Mouse (Mus musculus) hindbrain, embryonic 12.5 days (tissue): ENCODE measurements around the gene Fars2. TPM values are rescaled to one million over a fixed set of nuclear protein-coding genes. Genes with fewer than 3 reads are reported as not detected.

Experiments
- ATAC-seq: fragments of 200-750 bp; cut with Nextera tagmentation; 2 replicates; pipeline ENCODE4 v1.8.0; 2017; ENCODE audit warnings: moderate TSS enrichment; ENCODE audit not compliant: low FRiP score
- H3K27ac ChIP-seq: fragments of 300-500 bp; sonication (generic); 2 replicates; pipeline ENCODE4 v1.5.1; 2016; ENCODE audit warnings: mild to moderate bottlenecking
- H3K27me3 ChIP-seq: fragments of 300-500 bp; sonication (generic); 2 replicates; pipeline ENCODE4 v1.6.1; 2016; ENCODE audit warnings: mild to moderate bottlenecking
- H3K36me3 ChIP-seq: fragments of 300-500 bp; sonication (generic); 2 replicates; pipeline ENCODE4 v1.6.1; 2016; ENCODE audit warnings: mild to moderate bottlenecking
- H3K4me1 ChIP-seq: fragments of 300-500 bp; sonication (generic); 2 replicates; pipeline ENCODE4 v1.6.1; 2016
- H3K4me2 ChIP-seq: fragments of 300-500 bp; sonication (generic); replicated peaks from 2 replicates; pipeline ENCODE4 v1.6.1; 2016; ENCODE audit warnings: mild to moderate bottlenecking
- H3K4me3 ChIP-seq: fragments of 300-500 bp; sonication (generic); 2 replicates; pipeline ENCODE4 v1.5.1; 2016; ENCODE audit warnings: mild to moderate bottlenecking
- H3K9ac ChIP-seq: fragments of 300-500 bp; sonication (generic); 2 replicates; pipeline ENCODE4 v1.6.1; 2016; ENCODE audit warnings: mild to moderate bottlenecking, moderate library complexity
- H3K9me3 ChIP-seq: fragments of 300-500 bp; sonication (generic); replicated peaks from 2 replicates; pipeline ENCODE4 v1.6.1; 2016; ENCODE audit warnings: mild to moderate bottlenecking
- WGBS: fragments of 180-500 bp; shearing (Covaris S2); methylation state at CpG from one replicate; pipeline ENCODE4 v1.1.7; 2016; 5-methylcytosine and 5-hydroxymethylcytosine counted together
- polyA plus RNA-seq: library from polyadenylated mRNA; unstranded; fragments of >200 nt; fragmentation: Nextera tagmentation; extraction: Ambion mirVana; gene quantifications from 2 replicates; pipeline ENCODE4 v1.2.1, GENCODE M21; 2016

Fars2 gene
- polyA plus RNA-seq: 27.8 and 28.9 TPM in 2 replicates

DNA sequence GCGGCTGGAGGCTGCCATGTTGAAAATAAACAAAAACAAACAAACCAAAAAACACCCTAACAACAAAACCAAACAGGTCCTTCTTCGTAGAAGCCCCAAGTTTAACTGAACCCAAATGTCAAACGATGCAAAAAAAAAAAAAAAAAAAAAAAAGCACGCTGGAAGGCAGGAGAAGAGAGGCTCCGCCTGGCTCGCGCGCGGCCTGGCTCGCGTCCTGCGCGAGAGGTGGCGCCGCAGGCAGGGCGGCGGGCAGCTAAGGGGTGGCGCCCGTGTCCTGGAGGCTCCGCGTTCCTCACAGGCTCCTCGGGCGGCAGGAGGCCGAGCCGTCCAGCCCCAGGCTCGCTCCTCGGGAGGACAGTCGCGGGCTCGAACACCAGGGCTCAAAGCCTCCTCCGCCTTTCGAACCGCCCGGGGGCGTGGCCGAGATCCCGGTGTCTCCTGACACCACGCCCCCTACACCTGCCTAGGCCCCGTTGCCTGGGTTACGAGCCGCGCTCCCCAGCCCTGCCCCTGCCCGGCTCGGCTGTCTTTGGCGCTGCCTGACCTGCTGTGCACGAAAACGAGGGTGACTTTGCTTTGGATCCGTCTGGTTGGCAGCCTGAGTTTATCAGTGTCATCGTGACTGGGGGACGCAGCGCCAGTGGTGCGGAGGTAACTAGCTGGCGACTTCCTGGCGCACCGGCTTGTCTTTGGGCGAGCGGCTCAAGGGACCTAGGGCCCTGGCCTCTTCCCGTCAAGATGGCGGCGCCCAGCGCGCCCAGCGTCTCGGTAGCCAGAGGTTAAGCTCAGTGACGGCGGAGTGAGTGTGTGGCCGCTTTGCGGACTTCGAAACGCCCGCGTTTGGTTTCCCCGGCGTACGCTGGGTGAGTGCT, at the start of gene Fars2, which contains the start of gene Lyrm4:
Gene Fars2, plus strand, starts transcription at position 270 of the 872 bp plus-strand sequence.
Gene Lyrm4, minus strand, starts transcription at position 384 of the 872 bp plus-strand sequence.
- peaks cover 12% of the 10 kb centered on the region for H3K4me1 ChIP-seq
- peak within 1 kb of the TSS; percentile 76 for H3K4me3 ChIP-seq
- H3K4me2 ChIP-seq: peak within 1 kb of the TSS; percentile 86
- no peaks in the 10 kb centered on the region for H3K27me3 ChIP-seq
- peak within 1 kb of the TSS; percentile 78 for H3K9ac ChIP-seq
- no peaks in the 10 kb centered on the region for H3K9me3 ChIP-seq
- WGBS: 0% methylated on average over 72 of the region's 75 CpGs
- peak within 1 kb of the TSS; percentile 98 for H3K27ac ChIP-seq
- ATAC-seq: peak; percentile 99
- H3K36me3 ChIP-seq: no peaks in the 10 kb centered on the region

DNA sequence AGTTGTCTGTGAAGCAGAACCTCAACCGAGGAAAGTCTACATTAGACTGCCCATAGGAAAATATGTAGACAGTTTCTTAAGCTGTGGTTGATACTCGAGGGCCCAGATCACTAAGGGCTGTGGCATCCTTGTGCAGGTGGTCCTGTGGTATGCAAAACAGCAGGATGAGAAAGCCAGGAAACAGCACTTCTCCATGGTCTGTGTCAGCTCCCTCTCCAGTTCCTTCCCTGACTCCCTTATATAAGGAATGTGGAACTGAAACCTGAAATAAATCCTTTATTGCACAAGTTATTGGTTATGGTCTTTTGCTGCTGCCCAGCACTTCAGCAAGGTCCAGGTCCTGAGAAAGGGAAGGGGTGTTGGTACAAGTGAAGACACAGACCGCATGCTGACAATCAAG, 42.7 kb upstream of the Fars2 start:
- no peak overlapping the region for H3K4me3 ChIP-seq
- H3K4me1 ChIP-seq: no peaks in the 10 kb centered on the region
- 84% methylated on average over 3 of the region's 3 CpGs for WGBS
- H3K9ac ChIP-seq: no peak overlapping the region
- H3K27me3 ChIP-seq: no peaks in the 10 kb centered on the region
- no peak overlapping the region for H3K27ac ChIP-seq
- no peak overlapping the region for H3K4me2 ChIP-seq
- no peaks in the 10 kb centered on the region for H3K36me3 ChIP-seq
- H3K9me3 ChIP-seq: no peaks in the 10 kb centered on the region
- ATAC-seq: no peak

DNA sequence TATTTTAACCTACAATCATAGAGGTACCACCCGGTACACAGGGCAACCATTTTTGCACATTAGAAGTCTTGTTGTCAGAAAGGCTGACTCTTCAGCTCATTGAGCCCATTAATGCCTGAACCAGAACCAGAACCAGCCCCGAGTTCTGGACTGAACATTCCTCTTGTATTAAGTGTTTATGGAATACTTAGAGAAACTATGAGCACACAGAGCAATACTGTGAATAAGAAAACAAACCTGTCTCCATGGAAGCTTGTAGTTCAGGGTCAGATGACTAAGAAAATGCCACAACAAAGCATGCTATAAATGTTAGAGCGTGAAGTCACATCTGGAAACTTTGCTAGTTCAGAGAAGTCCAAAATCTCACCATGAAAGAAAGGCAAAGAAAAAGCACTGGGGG, 35.6 kb upstream of the Fars2 start:
- no peak overlapping the region for H3K4me3 ChIP-seq
- no peaks in the 10 kb centered on the region for H3K36me3 ChIP-seq
- 98% methylated on average over 3 of the region's 3 CpGs for WGBS
- H3K9ac ChIP-seq: no peak overlapping the region
- H3K4me2 ChIP-seq: no peak overlapping the region
- H3K27me3 ChIP-seq: no peaks in the 10 kb centered on the region
- H3K9me3 ChIP-seq: no peaks in the 10 kb centered on the region
- H3K4me1 ChIP-seq: no peaks in the 10 kb centered on the region
- ATAC-seq: no peak
- no peak overlapping the region for H3K27ac ChIP-seq

DNA sequence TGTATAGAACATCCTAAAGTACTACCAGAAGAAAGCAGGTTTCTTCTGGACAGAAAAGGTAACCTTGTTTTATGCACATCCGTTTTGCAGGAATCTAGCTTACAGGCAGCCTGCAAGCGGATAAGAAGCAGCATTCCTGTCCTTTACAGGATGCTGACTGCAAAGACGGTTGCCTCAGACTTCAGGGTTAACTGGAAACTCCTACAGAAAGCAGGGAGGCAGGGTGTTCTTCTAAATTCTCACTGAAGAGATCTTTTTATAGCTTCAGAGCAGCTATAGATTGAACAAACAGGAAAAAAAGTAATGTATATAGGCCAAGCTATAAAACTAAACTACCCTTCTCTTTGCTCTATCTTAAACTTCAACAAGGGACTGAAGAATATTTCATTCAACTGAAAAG, 32.5 kb upstream of the Fars2 start:
- no peak overlapping the region for H3K4me3 ChIP-seq
- 89% methylated on average over 3 of the region's 3 CpGs for WGBS
- H3K27me3 ChIP-seq: no peaks in the 10 kb centered on the region
- no peaks in the 10 kb centered on the region for H3K36me3 ChIP-seq
- H3K4me1 ChIP-seq: no peaks in the 10 kb centered on the region
- H3K9me3 ChIP-seq: no peaks in the 10 kb centered on the region
- ATAC-seq: no peak
- H3K9ac ChIP-seq: no peak overlapping the region
- H3K4me2 ChIP-seq: no peak overlapping the region
- no peak overlapping the region for H3K27ac ChIP-seq

DNA sequence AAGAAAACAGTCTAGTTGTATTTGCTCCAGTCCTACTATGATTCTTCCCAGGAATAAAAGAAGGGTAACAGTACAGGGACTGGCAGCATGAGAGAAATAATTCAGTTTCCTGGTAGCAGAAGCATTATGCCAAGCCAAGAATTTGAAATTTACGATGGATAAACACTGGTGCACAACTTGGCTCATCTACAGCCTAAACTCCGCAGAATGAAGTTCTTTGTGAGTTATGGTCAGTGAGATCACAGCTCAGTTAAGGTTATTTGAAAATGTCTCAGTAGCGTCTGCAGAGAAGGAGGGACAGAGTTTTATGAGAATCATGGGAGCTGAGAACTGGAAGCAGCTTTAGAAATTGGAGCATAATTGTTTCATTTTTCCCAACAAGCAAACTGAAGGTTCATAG, 31.2 kb upstream of the Fars2 start:
- Histone ChIP-seq H3K27ac (no peak overlapping the region), H3K4me1 (no peaks in the 10 kb centered on the region), H3K27me3 (no peaks in the 10 kb centered on the region), H3K4me3 (no peak overlapping the region), H3K9me3 (no peaks in the 10 kb centered on the region), H3K9ac (no peak overlapping the region), H3K4me2 (no peak overlapping the region), H3K36me3 (0 out of 2 replicates have a peak, but pooled peaks cover 3% of the 10 kb centered on the region)
- 90% methylated on average over 3 of the region's 3 CpGs for WGBS
- ATAC-seq: no peak

DNA sequence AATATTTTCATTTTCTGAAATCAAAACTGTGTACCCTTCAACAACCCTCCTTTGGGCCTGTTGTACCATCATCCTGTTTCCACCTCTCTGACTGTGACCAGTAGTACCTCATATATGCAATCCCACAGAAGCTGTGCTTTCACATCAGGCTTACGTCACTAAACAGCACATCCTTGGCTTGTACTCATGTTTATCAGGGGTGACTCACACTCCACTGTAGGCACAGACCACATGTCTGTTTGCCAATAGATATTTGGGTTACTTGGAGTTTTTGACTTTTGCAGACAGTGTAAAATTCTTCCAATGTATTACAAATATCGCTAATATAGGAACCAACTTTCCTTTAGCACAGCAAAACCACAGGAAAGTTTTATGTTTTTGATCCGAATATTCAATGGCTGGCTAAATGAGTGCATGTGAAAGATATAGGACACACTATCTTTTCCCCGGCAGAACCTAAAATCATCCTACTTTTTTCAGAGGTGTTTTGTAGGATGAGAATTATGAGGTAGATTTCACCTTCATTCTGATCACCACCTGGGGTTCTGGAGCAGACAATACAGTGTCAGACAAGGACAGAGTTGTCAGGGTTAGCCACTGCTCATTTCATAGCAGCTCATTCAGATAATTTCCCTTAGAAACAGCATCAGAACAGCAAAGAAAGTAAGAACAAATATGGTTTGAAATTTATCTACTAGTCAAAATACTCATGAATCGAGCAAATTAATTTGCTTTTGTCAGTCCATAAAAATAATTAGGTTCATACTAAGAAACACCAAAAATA, 30.4 kb upstream of the Fars2 start:
- H3K9ac ChIP-seq: no peak overlapping the region
- H3K27ac ChIP-seq: no peak overlapping the region
- 0 out of 2 replicates have a peak, but pooled peaks cover 3% of the 10 kb centered on the region for H3K36me3 ChIP-seq
- H3K27me3 ChIP-seq: no peaks in the 10 kb centered on the region
- 94% methylated on average over 5 of the region's 5 CpGs for WGBS
- H3K9me3 ChIP-seq: no peaks in the 10 kb centered on the region
- H3K4me3 ChIP-seq: no peak overlapping the region
- no peak for ATAC-seq
- no peak overlapping the region for H3K4me2 ChIP-seq
- no peaks in the 10 kb centered on the region for H3K4me1 ChIP-seq

DNA sequence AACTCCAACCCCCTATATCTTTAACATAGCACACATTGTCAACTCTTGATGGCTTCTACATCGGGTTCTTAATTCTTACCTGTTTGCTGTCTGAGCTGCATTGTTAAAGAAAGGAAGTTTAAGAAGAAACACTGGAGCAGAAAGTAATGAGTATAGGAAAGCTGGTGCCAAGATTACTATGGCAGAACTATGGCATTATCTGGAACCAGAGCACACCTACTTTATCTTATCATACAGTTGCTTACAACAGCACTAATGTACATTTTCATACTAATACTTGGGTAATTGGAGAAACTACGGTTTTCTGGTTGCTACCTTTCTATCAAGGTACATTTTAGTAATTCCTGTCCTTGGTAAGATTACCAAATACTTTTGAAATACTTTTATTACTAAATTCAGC, 29.8 kb upstream of the Fars2 start:
- 93% methylated on average over 2 of the region's 2 CpGs for WGBS
- Histone ChIP-seq H3K4me2 (no peak overlapping the region), H3K9ac (no peak overlapping the region), H3K27ac (no peak overlapping the region), H3K4me3 (no peak overlapping the region), H3K4me1 (no peaks in the 10 kb centered on the region), H3K27me3 (no peaks in the 10 kb centered on the region), H3K9me3 (no peaks in the 10 kb centered on the region), H3K36me3 (0 out of 2 replicates have a peak, but pooled peaks cover 3% of the 10 kb centered on the region)
- no peak for ATAC-seq

DNA sequence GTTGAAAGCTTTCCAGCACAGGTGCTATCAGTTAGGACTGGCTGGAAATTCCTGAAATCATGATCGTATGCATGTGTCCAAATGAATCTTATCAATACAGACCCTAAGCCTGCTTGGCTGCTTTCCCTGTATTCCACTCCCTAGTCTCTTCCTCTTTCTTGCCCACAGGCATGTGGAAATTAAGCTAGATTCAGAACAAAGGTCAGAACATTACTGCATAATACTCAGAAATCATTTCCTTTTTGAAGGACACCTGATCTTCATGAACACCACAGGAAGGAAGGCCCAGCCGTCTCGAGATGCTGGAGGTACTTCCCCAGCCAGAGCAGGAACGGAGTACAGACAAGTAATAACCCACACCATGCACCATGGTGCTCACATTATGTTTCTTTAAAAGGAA, 29.0 kb upstream of the Fars2 start:
- H3K9ac ChIP-seq: no peak overlapping the region
- H3K27ac ChIP-seq: no peak overlapping the region
- no peak overlapping the region for H3K4me2 ChIP-seq
- no peaks in the 10 kb centered on the region for H3K9me3 ChIP-seq
- H3K36me3 ChIP-seq: 0 out of 2 replicates have a peak, but pooled peaks cover 3% of the 10 kb centered on the region
- ATAC-seq: no peak
- H3K4me3 ChIP-seq: no peak overlapping the region
- no peaks in the 10 kb centered on the region for H3K27me3 ChIP-seq
- 85% methylated on average over 4 of the region's 4 CpGs for WGBS
- no peaks in the 10 kb centered on the region for H3K4me1 ChIP-seq

DNA sequence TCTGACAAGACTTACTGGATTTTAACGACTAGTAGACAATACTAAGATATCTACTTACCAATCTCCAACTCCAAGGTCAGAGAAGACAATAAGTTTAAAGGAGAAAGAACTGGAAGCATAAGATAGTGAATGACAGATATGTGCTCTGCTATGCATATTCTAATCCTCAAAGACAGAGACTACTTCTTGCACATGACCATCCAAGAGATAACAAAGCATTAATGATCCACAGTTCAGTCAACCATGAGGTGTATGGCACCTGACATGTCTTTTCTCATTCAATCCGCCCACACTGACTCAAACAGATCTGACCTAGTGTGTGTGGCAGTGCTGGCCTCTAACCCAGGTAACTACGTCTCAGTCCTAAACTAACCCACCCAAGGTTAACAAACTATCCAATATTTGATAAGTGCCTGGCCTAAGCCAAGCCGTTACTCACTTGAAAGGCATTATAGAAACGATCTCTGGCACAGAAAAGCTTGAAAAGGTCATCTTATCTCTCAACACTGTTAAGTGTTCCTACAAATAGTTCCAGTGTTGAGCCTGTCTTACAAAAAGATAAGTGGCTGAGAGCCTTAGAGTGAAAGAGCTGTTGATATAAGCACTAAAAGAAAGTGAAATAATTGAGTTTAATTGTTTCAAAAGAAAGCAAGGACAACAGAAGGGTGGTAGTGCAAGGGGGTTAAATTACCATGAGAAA, 20.4 kb upstream of the Fars2 start:
- Histone ChIP-seq H3K27me3 (no peaks in the 10 kb centered on the region), H3K9me3 (no peaks in the 10 kb centered on the region), H3K4me1 (no peaks in the 10 kb centered on the region), H3K4me2 (no peak overlapping the region), H3K27ac (no peak overlapping the region), H3K4me3 (no peak overlapping the region), H3K36me3 (no peaks in the 10 kb centered on the region), H3K9ac (no peak overlapping the region)
- WGBS: 84% methylated on average over 5 of the region's 5 CpGs
- ATAC-seq: no peak

DNA sequence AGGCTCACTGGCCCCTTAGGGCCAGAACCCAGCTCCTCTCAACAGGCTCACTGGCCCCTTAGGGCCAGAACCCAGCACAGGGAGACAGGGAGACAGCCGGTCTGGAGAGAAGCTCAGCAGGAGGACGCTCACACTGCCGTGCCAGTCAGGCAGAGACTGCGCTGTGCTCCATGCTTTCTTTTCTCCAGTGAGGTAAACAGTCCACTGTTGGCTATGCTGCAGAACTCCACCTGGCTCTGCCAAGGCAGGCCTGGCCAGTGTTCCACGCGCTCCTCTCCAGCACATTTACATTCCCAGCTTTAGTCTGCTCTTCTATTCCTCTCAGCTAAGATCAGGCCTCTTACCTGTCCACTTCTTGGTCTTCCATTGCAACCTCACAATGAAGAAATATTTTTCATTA, 11.6 kb upstream of the Fars2 start:
- Histone ChIP-seq H3K27me3 (no peaks in the 10 kb centered on the region), H3K4me3 (no peak overlapping the region), H3K9me3 (no peaks in the 10 kb centered on the region), H3K9ac (no peak overlapping the region), H3K4me1 (no peaks in the 10 kb centered on the region), H3K4me2 (no peak overlapping the region), H3K27ac (no peak overlapping the region), H3K36me3 (no peaks in the 10 kb centered on the region)
- ATAC-seq: no peak
- 76% methylated on average over 6 of the region's 6 CpGs for WGBS

DNA sequence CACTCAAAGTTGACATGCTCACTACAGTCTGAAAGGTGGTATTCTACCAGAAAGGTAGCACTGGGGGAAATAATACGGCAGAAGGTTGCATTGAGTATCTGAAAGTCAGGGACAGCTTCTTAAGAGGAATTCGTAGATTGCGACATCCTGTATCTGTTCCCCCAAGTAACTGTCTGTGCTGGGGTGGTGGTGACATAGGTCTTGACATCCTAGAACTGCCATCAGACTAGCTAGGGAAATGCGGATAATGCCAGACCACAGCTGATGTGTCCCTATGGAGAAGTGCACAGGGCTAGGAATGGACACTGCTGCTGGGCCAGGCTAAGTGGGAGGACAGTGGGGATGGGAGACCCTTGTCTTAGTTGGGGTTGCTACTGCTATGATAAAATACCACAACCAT, 8.7 kb upstream of the Fars2 start:
- H3K4me1 ChIP-seq: no peaks in the 10 kb centered on the region
- no peak overlapping the region for H3K27ac ChIP-seq
- 93% methylated on average over 4 of the region's 4 CpGs for WGBS
- H3K9ac ChIP-seq: no peak overlapping the region
- no peaks in the 10 kb centered on the region for H3K27me3 ChIP-seq
- H3K4me3 ChIP-seq: no peak overlapping the region
- H3K4me2 ChIP-seq: no peak overlapping the region
- H3K9me3 ChIP-seq: no peaks in the 10 kb centered on the region
- no peak for ATAC-seq
- no peaks in the 10 kb centered on the region for H3K36me3 ChIP-seq

DNA sequence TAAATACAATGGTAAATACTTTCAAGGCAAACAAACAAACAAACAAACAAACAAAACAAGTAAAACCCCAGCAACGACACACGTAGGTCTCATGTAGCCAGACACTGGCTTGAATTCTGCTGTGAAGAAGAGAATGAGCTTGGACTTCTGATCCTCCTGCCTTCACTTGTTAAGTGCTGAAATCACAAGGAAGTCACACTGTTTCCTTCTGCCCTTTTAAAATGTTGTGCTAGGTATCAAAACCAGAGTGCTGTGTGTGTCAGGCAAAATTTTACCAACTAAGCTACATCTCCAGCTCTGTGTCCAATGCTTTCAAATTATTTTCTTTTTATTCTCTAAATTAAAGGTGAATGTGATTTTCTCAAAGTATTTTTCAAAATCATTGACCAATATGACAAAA, 5.9 kb upstream of the Fars2 start:
- 94% methylated on average over 2 of the region's 2 CpGs for WGBS
- H3K9me3 ChIP-seq: no peaks in the 10 kb centered on the region
- no peak overlapping the region for H3K4me3 ChIP-seq
- H3K4me2 ChIP-seq: no peak overlapping the region
- ATAC-seq: no peak
- no peaks in the 10 kb centered on the region for H3K36me3 ChIP-seq
- H3K9ac ChIP-seq: no peak overlapping the region
- H3K27me3 ChIP-seq: no peaks in the 10 kb centered on the region
- peaks cover 3% of the 10 kb centered on the region; the same call in 1 of the 2 replicates for H3K4me1 ChIP-seq
- no peak overlapping the region for H3K27ac ChIP-seq
